Mouse (Mus musculus): ENCODE data around the gene Ndufb2.

GRCm38 (mm10) chr6:39611296-39611695 is 18.9 kb downstream of the Ndufb2 start:
- TF ChIP-seq CTCF (conservative IDR thresholded peaks at IDR 0.05; ENCODE audit: low read length), result no peak
- no peak for TF ChIP-seq POU5F1 (IDR thresholded peaks at IDR 0.05; ENCODE audit: borderline replicate concordance, low read length)

Measured in E14TG2a.4 (cell line).